Mouse (Mus musculus): Measurements from ENCODE around the gene Bmpr1a. TPM values are rescaled to one million over a fixed set of nuclear protein-coding genes. Genes with fewer than 3 reads are reported as not detected.
"Not testable (repeated sequence)": the region's sequence is repeated elsewhere in the genome, so short reads cannot be mapped to it uniquely, and the experiment has no call there.

The Bmpr1a gene
- polyA plus RNA-seq, 1 experiment from 2014 or later: 58.1 TPM

- H3K27ac ChIP-seq; H3K9me3 ChIP-seq; H3K9ac ChIP-seq; H3K4me2 ChIP-seq; H3K27me3 ChIP-seq; H3K4me3 ChIP-seq; ATAC-seq (ENCODE audit: insufficient number of reproducible peaks, insufficient read depth, low FRiP score, low TSS enrichment, low read depth); H3K4me1 ChIP-seq: not testable (repeated sequence)
- 98% methylated on average over 4 of the region's 4 CpGs for WGBS
- H3K36me3 ChIP-seq: peaks cover 80% of the 10 kb centered on the region
Measured at GRCm38 (mm10) chr14:34416946-34417345, 86.2 kb downstream of the Bmpr1a start.

- Histone ChIP-seq H3K36me3 (peaks cover 72% of the 10 kb centered on the region), H3K4me2 (no peak overlapping the region), H3K27ac (no peak overlapping the region), H3K9me3 (no peaks in the 10 kb centered on the region), H3K9ac (no peak overlapping the region), H3K4me3 (no peak overlapping the region), H3K27me3 (no peaks in the 10 kb centered on the region), H3K4me1 (no peaks in the 10 kb centered on the region; the same call in 1 of the 2 replicates)
- 79% methylated on average over 7 of the region's 7 CpGs for WGBS
- ATAC-seq (ENCODE audit: insufficient number of reproducible peaks, insufficient read depth, low FRiP score, low TSS enrichment, low read depth): no peak
Measured at GRCm38 (mm10) chr14:34412164-34412896, 90.8 kb downstream of the Bmpr1a start.

- Histone ChIP-seq H3K9ac (no peak overlapping the region), H3K36me3 (peaks cover 76% of the 10 kb centered on the region), H3K4me2 (no peak overlapping the region), H3K27ac (no peak overlapping the region), H3K27me3 (no peaks in the 10 kb centered on the region), H3K4me1 (no peaks in the 10 kb centered on the region; the same call in 1 of the 2 replicates), H3K9me3 (no peaks in the 10 kb centered on the region), H3K4me3 (no peak overlapping the region)
- ATAC-seq (ENCODE audit: insufficient number of reproducible peaks, insufficient read depth, low FRiP score, low TSS enrichment, low read depth): no peak
- WGBS: 97% methylated on average over 6 of the region's 6 CpGs
Measured at GRCm38 (mm10) chr14:34410716-34411115, 92.4 kb downstream of the Bmpr1a start.

- no peaks in the 10 kb centered on the region for H3K9me3 ChIP-seq
- peaks cover 78% of the 10 kb centered on the region for H3K36me3 ChIP-seq
- no peak overlapping the region for H3K9ac ChIP-seq
- H3K27me3 ChIP-seq: no peaks in the 10 kb centered on the region
- H3K27ac ChIP-seq: no peak overlapping the region
- no peaks in the 10 kb centered on the region for H3K4me1 ChIP-seq
- no peak for ATAC-seq (ENCODE audit: insufficient number of reproducible peaks, insufficient read depth, low FRiP score, low TSS enrichment, low read depth)
- 88% methylated on average over 7 of the region's 7 CpGs for WGBS
- no peak overlapping the region for H3K4me3 ChIP-seq
- no peak overlapping the region for H3K4me2 ChIP-seq
Measured at GRCm38 (mm10) chr14:34403424-34403823, 99.7 kb downstream of the Bmpr1a start.

GRCm38 (mm10) chr14:34402871-34403270 lies 100.3 kb downstream of the Bmpr1a start:
- 90% methylated on average over 8 of the region's 8 CpGs for WGBS
- H3K4me2 ChIP-seq: no peak overlapping the region
- ATAC-seq (ENCODE audit: insufficient number of reproducible peaks, insufficient read depth, low FRiP score, low TSS enrichment, low read depth): no peak
- H3K9ac ChIP-seq: no peak overlapping the region
- H3K4me3 ChIP-seq: no peak overlapping the region
- no peaks in the 10 kb centered on the region for H3K9me3 ChIP-seq
- no peaks in the 10 kb centered on the region for H3K27me3 ChIP-seq
- H3K4me1 ChIP-seq: no peaks in the 10 kb centered on the region
- H3K36me3 ChIP-seq: peaks cover 80% of the 10 kb centered on the region
- H3K27ac ChIP-seq: no peak overlapping the region

- no peaks in the 10 kb centered on the region for H3K4me1 ChIP-seq
Measured at GRCm38 (mm10) chr14:34401135-34401534, 102.0 kb downstream of the Bmpr1a start.

GRCm38 (mm10) chr14:34400021-34400420 lies 103.1 kb downstream of the Bmpr1a start:
- no peak overlapping the region for H3K27ac ChIP-seq
- H3K4me2 ChIP-seq: no peak overlapping the region
- H3K9ac ChIP-seq: no peak overlapping the region
- no peaks in the 10 kb centered on the region for H3K27me3 ChIP-seq
- WGBS: 91% methylated on average over 3 of the region's 3 CpGs
- no peak for ATAC-seq (ENCODE audit: insufficient number of reproducible peaks, insufficient read depth, low FRiP score, low TSS enrichment, low read depth)
- no peaks in the 10 kb centered on the region for H3K4me1 ChIP-seq
- H3K9me3 ChIP-seq: no peaks in the 10 kb centered on the region
- no peak overlapping the region for H3K4me3 ChIP-seq
- peaks cover 61% of the 10 kb centered on the region for H3K36me3 ChIP-seq

More at GRCm38 (mm10) chr14:34401135-34401534, 102.0 kb downstream of the Bmpr1a start:
- Histone ChIP-seq H3K9ac (no peak overlapping the region), H3K4me2 (no peak overlapping the region), H3K4me3 (no peak overlapping the region), H3K9me3 (no peaks in the 10 kb centered on the region), H3K27me3 (no peaks in the 10 kb centered on the region), H3K36me3 (peaks cover 69% of the 10 kb centered on the region), H3K27ac (no peak overlapping the region)
- ATAC-seq (ENCODE audit: insufficient number of reproducible peaks, insufficient read depth, low FRiP score, low TSS enrichment, low read depth): no peak
- 52% methylated on average over 6 of the region's 6 CpGs for WGBS

- no peak for ATAC-seq (ENCODE audit: insufficient number of reproducible peaks, insufficient read depth, low FRiP score, low TSS enrichment, low read depth)
- H3K4me1 ChIP-seq: no peaks in the 10 kb centered on the region
- 93% methylated on average over 6 of the region's 6 CpGs for WGBS
- H3K4me2 ChIP-seq: no peak overlapping the region
- no peak overlapping the region for H3K9ac ChIP-seq
- H3K4me3 ChIP-seq: no peak overlapping the region
- peaks cover 54% of the 10 kb centered on the region for H3K36me3 ChIP-seq
- no peaks in the 10 kb centered on the region for H3K27me3 ChIP-seq
- no peaks in the 10 kb centered on the region for H3K9me3 ChIP-seq
- no peak overlapping the region for H3K27ac ChIP-seq
Measured at GRCm38 (mm10) chr14:34399301-34399700, 103.8 kb downstream of the Bmpr1a start.

GRCm38 (mm10) chr14:34398901-34399300 lies 104.2 kb downstream of the Bmpr1a start:
- no peaks in the 10 kb centered on the region for H3K4me1 ChIP-seq
- no peak overlapping the region for H3K4me3 ChIP-seq
- 92% methylated on average over 21 of the region's 21 CpGs for WGBS
- no peak overlapping the region for H3K9ac ChIP-seq
- H3K36me3 ChIP-seq: peaks cover 52% of the 10 kb centered on the region
- H3K9me3 ChIP-seq: no peaks in the 10 kb centered on the region
- no peak overlapping the region for H3K4me2 ChIP-seq
- no peak for ATAC-seq (ENCODE audit: insufficient number of reproducible peaks, insufficient read depth, low FRiP score, low TSS enrichment, low read depth)
- no peaks in the 10 kb centered on the region for H3K27me3 ChIP-seq
- H3K27ac ChIP-seq: no peak overlapping the region

- Histone ChIP-seq H3K27ac (no peak overlapping the region), H3K4me3 (no peak overlapping the region), H3K27me3 (no peaks in the 10 kb centered on the region), H3K9ac (no peak overlapping the region), H3K9me3 (no peaks in the 10 kb centered on the region), H3K36me3 (peaks cover 47% of the 10 kb centered on the region), H3K4me1 (no peaks in the 10 kb centered on the region), H3K4me2 (no peak overlapping the region)
- WGBS: 91% methylated on average over 5 of the region's 5 CpGs
- no peak for ATAC-seq (ENCODE audit: insufficient number of reproducible peaks, insufficient read depth, low FRiP score, low TSS enrichment, low read depth)
Measured at GRCm38 (mm10) chr14:34397871-34398270, 105.3 kb downstream of the Bmpr1a start.

- no peak for ATAC-seq (ENCODE audit: insufficient number of reproducible peaks, insufficient read depth, low FRiP score, low TSS enrichment, low read depth)
- no peak overlapping the region for H3K9ac ChIP-seq
- no peak overlapping the region for H3K27ac ChIP-seq
- no peaks in the 10 kb centered on the region for H3K27me3 ChIP-seq
- H3K4me1 ChIP-seq: no peaks in the 10 kb centered on the region
- no peak overlapping the region for H3K4me3 ChIP-seq
- no peak overlapping the region for H3K4me2 ChIP-seq
- H3K36me3 ChIP-seq: peaks cover 7% of the 10 kb centered on the region
- no peaks in the 10 kb centered on the region for H3K9me3 ChIP-seq
- WGBS: 59% methylated on average over 4 of the region's 4 CpGs
Measured at GRCm38 (mm10) chr14:34393295-34393694, 109.8 kb downstream of the Bmpr1a start.

GRCm38 (mm10) chr14:34382921-34383704 lies 120.0 kb downstream of the Bmpr1a start:
- no peak for ATAC-seq (ENCODE audit: insufficient number of reproducible peaks, insufficient read depth, low FRiP score, low TSS enrichment, low read depth)
- Histone ChIP-seq H3K9ac (no peak overlapping the region), H3K27me3 (no peaks in the 10 kb centered on the region), H3K9me3 (no peaks in the 10 kb centered on the region), H3K4me1 (peaks cover 12% of the 10 kb centered on the region), H3K36me3 (no peaks in the 10 kb centered on the region), H3K4me3 (no peak overlapping the region), H3K27ac (no peak overlapping the region), H3K4me2 (no peak overlapping the region)
- WGBS: 92% methylated on average over 9 of the region's 9 CpGs

Measured in embryonic facial prominence, embryonic 13.5 days (tissue).